Mouse (Mus musculus): ENCODE measurements at regions not wholly inside any gene's neighbourhood (a gene's known extent, or its start where the extent isn't known, plus 50 kb on each side); places are given as distances from the start of the nearest gene placed in this dataset.

DNA sequence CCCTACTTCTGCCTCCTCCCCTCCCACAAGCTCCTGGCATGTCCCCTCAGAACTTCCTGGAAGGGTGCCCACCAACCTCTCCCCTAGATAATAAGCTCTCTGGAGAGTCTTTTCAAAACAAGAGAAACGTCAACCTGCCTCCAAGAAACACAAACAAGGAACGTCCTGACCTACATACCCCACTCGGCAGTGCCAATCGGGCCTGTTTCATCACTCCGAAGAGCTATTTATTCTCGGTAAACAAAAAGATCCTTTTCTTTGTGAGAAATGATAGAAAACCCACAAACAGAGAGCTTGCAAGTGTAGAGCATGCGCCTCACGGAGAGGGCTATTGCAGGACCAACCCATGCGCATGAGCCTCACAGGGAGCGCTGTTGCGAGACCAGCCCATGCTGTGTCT, 100.9 kb downstream of the Pdcl3 start:
- no peak overlapping the region for H3K9ac ChIP-seq
- no peaks in the 10 kb centered on the region for H3K4me1 ChIP-seq
- WGBS: 85% methylated on average over 11 of the region's 11 CpGs
- H3K9me3 ChIP-seq: no peaks in the 10 kb centered on the region
- no peak overlapping the region for H3K4me3 ChIP-seq
- H3K27ac ChIP-seq: no peak overlapping the region
- no peaks in the 10 kb centered on the region for H3K36me3 ChIP-seq
- no peaks in the 10 kb centered on the region for H3K27me3 ChIP-seq
- ATAC-seq (ENCODE audit: insufficient number of reproducible peaks, insufficient read depth, low FRiP score, low TSS enrichment, low read depth): no peak
- no peak overlapping the region for H3K4me2 ChIP-seq

GRCm38 (mm10) chr1:39089875-39090274, 103.7 kb upstream of the Npas2 start:
- Histone ChIP-seq H3K9me3 (no peaks in the 10 kb centered on the region), H3K27ac (no peak overlapping the region), H3K4me2 (no peak overlapping the region), H3K4me3 (no peak overlapping the region), H3K9ac (no peak overlapping the region), H3K36me3 (no peaks in the 10 kb centered on the region), H3K27me3 (no peaks in the 10 kb centered on the region), H3K4me1 (no peaks in the 10 kb centered on the region)
- 76% methylated on average over 9 of the region's 9 CpGs for WGBS
- ATAC-seq (ENCODE audit: insufficient number of reproducible peaks, insufficient read depth, low FRiP score, low TSS enrichment, low read depth): no peak

- WGBS: 88% methylated on average over 8 of the region's 8 CpGs
- ATAC-seq (ENCODE audit: insufficient number of reproducible peaks, insufficient read depth, low FRiP score, low TSS enrichment, low read depth): no peak
Measured at GRCm38 (mm10) chr1:39091121-39091520, 102.4 kb upstream of the Npas2 start.

DNA sequence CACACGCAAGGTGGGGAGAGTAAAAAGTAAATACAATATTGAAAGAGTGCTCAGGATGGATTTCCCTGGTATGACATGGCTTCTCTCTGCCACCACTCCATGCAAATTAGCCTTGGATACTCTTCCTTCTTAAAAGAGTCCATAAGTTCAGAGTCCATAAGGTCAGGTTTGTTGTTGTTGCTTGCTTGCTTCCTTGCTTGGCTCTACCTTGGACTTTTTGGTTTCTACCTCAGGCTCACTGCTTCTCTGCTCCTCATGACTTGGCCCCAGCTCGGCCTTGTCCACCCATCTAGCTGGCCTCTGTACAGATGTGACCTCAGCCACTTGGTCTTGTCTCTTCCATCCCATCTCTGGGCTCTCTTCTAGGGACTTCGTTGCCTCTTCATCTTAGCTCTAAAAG, 101.9 kb upstream of the Npas2 start:
- WGBS: 88% methylated on average over 3 of the region's 3 CpGs
- H3K27ac ChIP-seq: no peak overlapping the region
- H3K4me3 ChIP-seq: no peak overlapping the region
- H3K9ac ChIP-seq: no peak overlapping the region
- H3K9me3 ChIP-seq: no peaks in the 10 kb centered on the region
- no peak for ATAC-seq (ENCODE audit: insufficient number of reproducible peaks, insufficient read depth, low FRiP score, low TSS enrichment, low read depth)
- no peaks in the 10 kb centered on the region for H3K27me3 ChIP-seq
- H3K4me1 ChIP-seq: no peaks in the 10 kb centered on the region; the same call in 1 of the 2 replicates
- no peak overlapping the region for H3K4me2 ChIP-seq
- H3K36me3 ChIP-seq: no peaks in the 10 kb centered on the region

More at GRCm38 (mm10) chr1:39091121-39091520, 102.4 kb upstream of the Npas2 start:
- H3K9ac ChIP-seq: no peak overlapping the region
- no peak overlapping the region for H3K4me3 ChIP-seq
- no peaks in the 10 kb centered on the region for H3K9me3 ChIP-seq
- H3K4me1 ChIP-seq: no peaks in the 10 kb centered on the region
- no peak overlapping the region for H3K27ac ChIP-seq
- no peaks in the 10 kb centered on the region for H3K36me3 ChIP-seq
- no peak overlapping the region for H3K4me2 ChIP-seq
- H3K27me3 ChIP-seq: no peaks in the 10 kb centered on the region

- no peak for ATAC-seq (ENCODE audit: insufficient number of reproducible peaks, insufficient read depth, low FRiP score, low TSS enrichment, low read depth)
- no peak overlapping the region for H3K4me2 ChIP-seq
- no peaks in the 10 kb centered on the region; the same call in 1 of the 2 replicates for H3K4me1 ChIP-seq
- no peak overlapping the region for H3K9ac ChIP-seq
- no peak overlapping the region for H3K27ac ChIP-seq
- H3K4me3 ChIP-seq: no peak overlapping the region
- H3K27me3 ChIP-seq: no peaks in the 10 kb centered on the region
- 77% methylated on average over 4 of the region's 4 CpGs for WGBS
- no peaks in the 10 kb centered on the region for H3K36me3 ChIP-seq
- H3K9me3 ChIP-seq: no peaks in the 10 kb centered on the region
Measured at GRCm38 (mm10) chr1:39093291-39093690, 100.2 kb upstream of the Npas2 start.

DNA sequence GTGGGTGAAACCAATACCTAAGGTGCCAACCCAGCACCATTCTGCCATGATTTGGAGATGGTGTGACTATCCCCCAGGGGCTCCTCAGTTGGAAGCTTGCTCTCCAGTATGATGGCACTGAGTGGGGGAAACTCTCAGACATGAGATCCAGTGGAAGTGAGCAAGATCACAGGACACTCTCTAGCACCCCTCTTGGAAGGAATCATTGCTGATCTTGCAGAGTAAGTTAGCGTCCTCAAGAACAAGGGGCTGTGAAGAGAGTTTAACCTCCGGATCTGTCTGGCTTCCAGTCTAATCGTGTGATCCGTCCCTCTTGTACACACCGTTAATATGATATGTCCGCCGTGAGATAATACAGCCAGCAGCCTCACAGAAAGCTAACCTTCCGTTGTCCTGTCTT, 99.5 kb upstream of the Npas2 start:
- ATAC-seq (ENCODE audit: insufficient number of reproducible peaks, insufficient read depth, low FRiP score, low TSS enrichment, low read depth): no peak
- Histone ChIP-seq H3K4me3 (no peak overlapping the region), H3K36me3 (no peaks in the 10 kb centered on the region), H3K9me3 (no peaks in the 10 kb centered on the region), H3K4me1 (peaks cover 4% of the 10 kb centered on the region; the same call in 1 of the 2 replicates), H3K4me2 (no peak overlapping the region), H3K9ac (no peak overlapping the region), H3K27me3 (no peaks in the 10 kb centered on the region), H3K27ac (no peak overlapping the region)
- WGBS: 88% methylated on average over 8 of the region's 8 CpGs

- WGBS: 69% methylated on average over 8 of the region's 8 CpGs
- H3K4me2 ChIP-seq: no peak overlapping the region
- H3K4me3 ChIP-seq: no peak overlapping the region
- no peaks in the 10 kb centered on the region for H3K9me3 ChIP-seq
- no peak overlapping the region for H3K9ac ChIP-seq
- no peak overlapping the region for H3K27ac ChIP-seq
- H3K36me3 ChIP-seq: no peaks in the 10 kb centered on the region
- no peaks in the 10 kb centered on the region for H3K27me3 ChIP-seq
- peaks cover 5% of the 10 kb centered on the region; the same call in 1 of the 2 replicates for H3K4me1 ChIP-seq
- no peak for ATAC-seq (ENCODE audit: insufficient number of reproducible peaks, insufficient read depth, low FRiP score, low TSS enrichment, low read depth)
Measured at GRCm38 (mm10) chr1:39095901-39096300, 97.6 kb upstream of the Npas2 start.

GRCm38 (mm10) chr1:39096726-39097125, 96.8 kb upstream of the Npas2 start:
- no peak overlapping the region for H3K9ac ChIP-seq
- ATAC-seq (ENCODE audit: insufficient number of reproducible peaks, insufficient read depth, low FRiP score, low TSS enrichment, low read depth): no peak
- WGBS: 88% methylated on average over 3 of the region's 3 CpGs

DNA sequence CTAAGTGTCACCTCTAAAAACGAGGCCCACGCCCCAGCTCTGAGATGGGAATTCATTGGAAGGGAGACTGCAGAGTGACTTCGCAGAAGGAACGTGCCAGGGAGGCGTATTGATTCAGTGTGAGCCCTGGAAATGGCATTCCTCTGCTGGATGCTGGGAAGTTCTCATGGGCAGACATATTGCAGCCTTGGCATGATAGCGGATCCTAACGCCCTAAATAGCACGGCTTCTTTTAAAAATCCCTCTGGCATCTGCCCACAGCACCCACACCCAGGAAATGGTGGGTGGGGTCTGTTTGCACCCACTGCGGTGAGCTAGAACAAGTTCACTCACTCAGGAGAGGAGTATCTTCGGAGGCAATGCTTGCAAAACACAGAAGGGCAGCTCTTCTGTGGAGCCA, 96.0 kb upstream of the Npas2 start:
- no peaks in the 10 kb centered on the region for H3K9me3 ChIP-seq
- no peak for ATAC-seq (ENCODE audit: insufficient number of reproducible peaks, insufficient read depth, low FRiP score, low TSS enrichment, low read depth)
- peaks cover 5% of the 10 kb centered on the region; the same call in 1 of the 2 replicates for H3K4me1 ChIP-seq
- H3K36me3 ChIP-seq: no peaks in the 10 kb centered on the region
- no peak overlapping the region for H3K4me3 ChIP-seq
- no peaks in the 10 kb centered on the region for H3K27me3 ChIP-seq
- H3K4me2 ChIP-seq: no peak overlapping the region
- no peak overlapping the region for H3K27ac ChIP-seq
- 91% methylated on average over 10 of the region's 10 CpGs for WGBS
- no peak overlapping the region for H3K9ac ChIP-seq

More at GRCm38 (mm10) chr1:39096726-39097125, 96.8 kb upstream of the Npas2 start:
- Histone ChIP-seq H3K4me2 (no peak overlapping the region), H3K9me3 (no peaks in the 10 kb centered on the region), H3K4me1 (peaks cover 5% of the 10 kb centered on the region; the same call in 1 of the 2 replicates), H3K36me3 (no peaks in the 10 kb centered on the region), H3K4me3 (no peak overlapping the region), H3K27ac (no peak overlapping the region), H3K27me3 (no peaks in the 10 kb centered on the region)

- WGBS: 84% methylated on average over 5 of the region's 5 CpGs
- H3K4me2 ChIP-seq: no peak overlapping the region
- no peaks in the 10 kb centered on the region for H3K9me3 ChIP-seq
- H3K27me3 ChIP-seq: no peaks in the 10 kb centered on the region
- no peak overlapping the region for H3K27ac ChIP-seq
- peaks cover 5% of the 10 kb centered on the region; the same call in 1 of the 2 replicates for H3K4me1 ChIP-seq
- H3K4me3 ChIP-seq: no peak overlapping the region
- no peak overlapping the region for H3K9ac ChIP-seq
- no peaks in the 10 kb centered on the region for H3K36me3 ChIP-seq
- no peak for ATAC-seq (ENCODE audit: insufficient number of reproducible peaks, insufficient read depth, low FRiP score, low TSS enrichment, low read depth)
Measured at GRCm38 (mm10) chr1:39098154-39098553, 95.4 kb upstream of the Npas2 start.

- Histone ChIP-seq H3K9ac (no peak overlapping the region), H3K9me3 (no peaks in the 10 kb centered on the region), H3K27me3 (no peaks in the 10 kb centered on the region), H3K4me2 (no peak overlapping the region), H3K4me1 (peaks cover 5% of the 10 kb centered on the region; the same call in 1 of the 2 replicates), H3K27ac (no peak overlapping the region; the same call in 1 of the 2 replicates), H3K36me3 (no peaks in the 10 kb centered on the region), H3K4me3 (no peak overlapping the region)
- WGBS: 68% methylated on average over 7 of the region's 7 CpGs
- ATAC-seq (ENCODE audit: insufficient number of reproducible peaks, insufficient read depth, low FRiP score, low TSS enrichment, low read depth): no peak
Measured at GRCm38 (mm10) chr1:39099246-39099645, 94.3 kb upstream of the Npas2 start.

DNA sequence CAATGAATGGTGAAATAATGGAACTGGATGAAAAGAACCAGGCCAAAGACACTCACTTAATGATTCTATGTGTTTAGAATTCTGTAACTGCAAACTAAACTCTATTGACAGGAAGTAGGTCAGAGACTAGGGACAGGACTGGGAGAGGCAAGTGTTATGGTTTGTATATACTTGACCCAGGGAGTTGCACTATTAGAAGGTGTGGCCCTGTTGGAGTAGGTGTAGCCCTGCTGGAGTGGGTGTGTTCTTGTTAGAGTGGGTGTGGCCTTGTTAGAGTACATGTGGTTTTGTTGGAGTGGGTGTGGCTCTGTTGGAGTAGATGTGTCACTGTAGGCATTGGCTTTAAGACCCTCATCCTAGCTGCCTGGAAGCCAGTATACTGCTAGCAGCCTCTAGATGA, 93.0 kb upstream of the Npas2 start:
- Histone ChIP-seq H3K4me1 (peaks cover 10% of the 10 kb centered on the region), H3K27me3 (no peaks in the 10 kb centered on the region), H3K4me2 (no peak overlapping the region), H3K4me3 (no peak overlapping the region), H3K36me3 (no peaks in the 10 kb centered on the region), H3K9ac (no peak overlapping the region), H3K9me3 (no peaks in the 10 kb centered on the region), H3K27ac (no peak overlapping the region)
- no peak for ATAC-seq (ENCODE audit: insufficient number of reproducible peaks, insufficient read depth, low FRiP score, low TSS enrichment, low read depth)

All from embryonic facial prominence, embryonic 13.5 days (tissue).